Mouse (Mus musculus): ENCODE results near the gene Ccnb2. TPM values are rescaled to one million over a fixed set of nuclear protein-coding genes. Genes with fewer than 3 reads are reported as not detected.

The Ccnb2 gene
- polyA plus RNA-seq, 1 experiment: 12.3 TPM

DNA sequence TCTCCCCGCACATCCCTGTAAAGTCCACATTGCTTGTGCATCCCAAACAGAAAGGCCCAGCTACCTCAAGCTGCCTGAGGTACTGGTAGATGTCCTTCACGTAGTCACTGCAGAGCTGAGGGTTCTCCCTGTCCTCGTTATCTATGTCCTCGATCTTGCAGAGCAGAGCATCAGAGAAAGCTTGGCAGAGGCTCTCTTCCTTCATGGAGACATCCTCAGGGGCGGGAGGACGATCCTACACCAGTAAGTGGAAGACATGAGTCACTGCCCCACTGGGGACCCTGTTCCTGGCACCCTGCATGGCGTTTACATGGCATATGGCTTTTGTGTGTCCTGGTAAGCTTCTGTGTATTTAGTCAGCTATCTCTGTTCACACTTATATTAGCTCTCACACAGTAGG, 8.3 kb downstream of the Ccnb2 start:
- Histone ChIP-seq H3K4me1 (ENCODE audit: control insufficient read depth, insufficient read depth, insufficient read length) (no peaks in the 10 kb centered on the region), H3K4me3 (ENCODE audit: extremely low read depth, insufficient read depth, insufficient read length) (no peak overlapping the region), H3K36me3 (ENCODE audit: control insufficient read depth, insufficient read depth, low read length) (peaks cover 6% of the 10 kb centered on the region), H3K27ac (ENCODE audit: insufficient read depth, low read length) (no peak overlapping the region), H3K27me3 (ENCODE audit: control insufficient read depth, insufficient read depth, low read length) (no peaks in the 10 kb centered on the region)
- TF ChIP-seq POLR2A (IDR thresholded peaks at IDR 0.05; ENCODE audit: low read depth, low read length): no peak
- TF ChIP-seq CTCF (IDR thresholded peaks at IDR 0.05; ENCODE audit: extremely low read depth, insufficient read depth, insufficient read length, insufficient replicate concordance): no peak
- DNase-seq (ENCODE audit: low read depth in 1 of 2, low spot score in 2 of 2): no peak
- WGBS: 95% methylated on average over 7 of the region's 7 CpGs

- WGBS: 95% methylated on average over 11 of the region's 11 CpGs
- Histone ChIP-seq H3K36me3 (ENCODE audit: control insufficient read depth, insufficient read depth, low read length) (peaks cover 6% of the 10 kb centered on the region), H3K4me1 (ENCODE audit: control insufficient read depth, insufficient read depth, insufficient read length) (no peaks in the 10 kb centered on the region), H3K27ac (ENCODE audit: insufficient read depth, low read length) (no peak overlapping the region), H3K4me3 (ENCODE audit: extremely low read depth, insufficient read depth, insufficient read length) (no peak overlapping the region), H3K27me3 (ENCODE audit: control insufficient read depth, insufficient read depth, low read length) (no peaks in the 10 kb centered on the region)
- TF ChIP-seq POLR2A (IDR thresholded peaks at IDR 0.05; ENCODE audit: low read depth, low read length) (no peak), CTCF (IDR thresholded peaks at IDR 0.05; ENCODE audit: extremely low read depth, insufficient read depth, insufficient read length, insufficient replicate concordance) (no peak)
- no peak for DNase-seq (ENCODE audit: low read depth in 1 of 2, low spot score in 2 of 2)
These were observed 10.7 kb downstream of the Ccnb2 start for GRCm38 (mm10) chr9:70410668-70411067.

GRCm38 (mm10) chr9:70409743-70410142, 11.6 kb downstream of the Ccnb2 start:
- WGBS: 95% methylated on average over 8 of the region's 8 CpGs
- TF ChIP-seq POLR2A (IDR thresholded peaks at IDR 0.05; ENCODE audit: low read depth, low read length): no peak
- TF ChIP-seq CTCF (IDR thresholded peaks at IDR 0.05; ENCODE audit: extremely low read depth, insufficient read depth, insufficient read length, insufficient replicate concordance): no peak
- H3K4me3 ChIP-seq (ENCODE audit: extremely low read depth, insufficient read depth, insufficient read length): no peak overlapping the region
- no peak overlapping the region for H3K27ac ChIP-seq (ENCODE audit: insufficient read depth, low read length)
- DNase-seq (ENCODE audit: low read depth in 1 of 2, low spot score in 2 of 2): no peak
- H3K27me3 ChIP-seq (ENCODE audit: control insufficient read depth, insufficient read depth, low read length): no peaks in the 10 kb centered on the region
- H3K36me3 ChIP-seq (ENCODE audit: control insufficient read depth, insufficient read depth, low read length): peaks cover 6% of the 10 kb centered on the region
- H3K4me1 ChIP-seq (ENCODE audit: control insufficient read depth, insufficient read depth, insufficient read length): no peaks in the 10 kb centered on the region

- peaks cover 4% of the 10 kb centered on the region for H3K36me3 ChIP-seq (ENCODE audit: control insufficient read depth, insufficient read depth, low read length)
These were observed 12.6 kb downstream of the Ccnb2 start for GRCm38 (mm10) chr9:70408791-70409190.

GRCm38 (mm10) chr9:70406596-70406995, 14.8 kb downstream of the Ccnb2 start:
- DNase-seq (ENCODE audit: low read depth in 1 of 2, low spot score in 2 of 2): no peak
- Histone ChIP-seq H3K36me3 (ENCODE audit: control insufficient read depth, insufficient read depth, low read length) (0 out of 2 replicates have a peak, but pooled peaks cover 1% of the 10 kb centered on the region), H3K4me1 (ENCODE audit: control insufficient read depth, insufficient read depth, insufficient read length) (no peaks in the 10 kb centered on the region), H3K4me3 (ENCODE audit: extremely low read depth, insufficient read depth, insufficient read length) (no peak overlapping the region), H3K27me3 (ENCODE audit: control insufficient read depth, insufficient read depth, low read length) (no peaks in the 10 kb centered on the region), H3K27ac (ENCODE audit: insufficient read depth, low read length) (no peak overlapping the region)
- TF ChIP-seq CTCF (IDR thresholded peaks at IDR 0.05; ENCODE audit: extremely low read depth, insufficient read depth, insufficient read length, insufficient replicate concordance): no peak
- TF ChIP-seq POLR2A (IDR thresholded peaks at IDR 0.05; ENCODE audit: low read depth, low read length): no peak
- 93% methylated on average over 3 of the region's 3 CpGs for WGBS

More at GRCm38 (mm10) chr9:70408791-70409190, 12.6 kb downstream of the Ccnb2 start:
- Histone ChIP-seq H3K4me1 (ENCODE audit: control insufficient read depth, insufficient read depth, insufficient read length) (no peaks in the 10 kb centered on the region), H3K4me3 (ENCODE audit: extremely low read depth, insufficient read depth, insufficient read length) (no peak overlapping the region), H3K27ac (ENCODE audit: insufficient read depth, low read length) (no peak overlapping the region), H3K27me3 (ENCODE audit: control insufficient read depth, insufficient read depth, low read length) (no peaks in the 10 kb centered on the region)
- WGBS: 94% methylated on average over 3 of the region's 3 CpGs
- DNase-seq (ENCODE audit: low read depth in 1 of 2, low spot score in 2 of 2): peak in 1 of 2 experiments; percentile 12
- TF ChIP-seq CTCF (IDR thresholded peaks at IDR 0.05; ENCODE audit: extremely low read depth, insufficient read depth, insufficient read length, insufficient replicate concordance) (peak; percentile 8; the same call in 1 of the 2 replicates), POLR2A (IDR thresholded peaks at IDR 0.05; ENCODE audit: low read depth, low read length) (no peak)

- WGBS: 92% methylated on average over 8 of the region's 8 CpGs
- peaks cover 14% of the 10 kb centered on the region for H3K36me3 ChIP-seq (ENCODE audit: control insufficient read depth, insufficient read depth, low read length)
- TF ChIP-seq CTCF (IDR thresholded peaks at IDR 0.05; ENCODE audit: extremely low read depth, insufficient read depth, insufficient read length, insufficient replicate concordance) (no peak), POLR2A (IDR thresholded peaks at IDR 0.05; ENCODE audit: low read depth, low read length) (no peak)
These were observed 19.3 kb downstream of the Ccnb2 start for GRCm38 (mm10) chr9:70401937-70402539.

GRCm38 (mm10) chr9:70396083-70396482, 25.3 kb downstream of the Ccnb2 start:
- DNase-seq (ENCODE audit: low read depth in 1 of 2, low spot score in 2 of 2): no peak
- Histone ChIP-seq H3K4me1 (ENCODE audit: control insufficient read depth, insufficient read depth, insufficient read length) (no peaks in the 10 kb centered on the region), H3K4me3 (ENCODE audit: extremely low read depth, insufficient read depth, insufficient read length) (no peak overlapping the region), H3K27ac (ENCODE audit: insufficient read depth, low read length) (no peak overlapping the region), H3K36me3 (ENCODE audit: control insufficient read depth, insufficient read depth, low read length) (peaks cover 26% of the 10 kb centered on the region), H3K27me3 (ENCODE audit: control insufficient read depth, insufficient read depth, low read length) (no peaks in the 10 kb centered on the region)
- WGBS: 83% methylated on average over 2 of the region's 2 CpGs
- TF ChIP-seq CTCF (IDR thresholded peaks at IDR 0.05; ENCODE audit: extremely low read depth, insufficient read depth, insufficient read length, insufficient replicate concordance) (no peak), POLR2A (IDR thresholded peaks at IDR 0.05; ENCODE audit: low read depth, low read length) (no peak)

More at GRCm38 (mm10) chr9:70401937-70402539, 19.3 kb downstream of the Ccnb2 start:
- DNase-seq (ENCODE audit: low read depth in 1 of 2, low spot score in 2 of 2): no peak
- Histone ChIP-seq H3K4me1 (ENCODE audit: control insufficient read depth, insufficient read depth, insufficient read length) (no peaks in the 10 kb centered on the region), H3K27ac (ENCODE audit: insufficient read depth, low read length) (no peak overlapping the region), H3K4me3 (ENCODE audit: extremely low read depth, insufficient read depth, insufficient read length) (no peak overlapping the region), H3K27me3 (ENCODE audit: control insufficient read depth, insufficient read depth, low read length) (no peaks in the 10 kb centered on the region)
